Mouse (Mus musculus): ENCODE results near the gene Ptpn3.

DNA sequence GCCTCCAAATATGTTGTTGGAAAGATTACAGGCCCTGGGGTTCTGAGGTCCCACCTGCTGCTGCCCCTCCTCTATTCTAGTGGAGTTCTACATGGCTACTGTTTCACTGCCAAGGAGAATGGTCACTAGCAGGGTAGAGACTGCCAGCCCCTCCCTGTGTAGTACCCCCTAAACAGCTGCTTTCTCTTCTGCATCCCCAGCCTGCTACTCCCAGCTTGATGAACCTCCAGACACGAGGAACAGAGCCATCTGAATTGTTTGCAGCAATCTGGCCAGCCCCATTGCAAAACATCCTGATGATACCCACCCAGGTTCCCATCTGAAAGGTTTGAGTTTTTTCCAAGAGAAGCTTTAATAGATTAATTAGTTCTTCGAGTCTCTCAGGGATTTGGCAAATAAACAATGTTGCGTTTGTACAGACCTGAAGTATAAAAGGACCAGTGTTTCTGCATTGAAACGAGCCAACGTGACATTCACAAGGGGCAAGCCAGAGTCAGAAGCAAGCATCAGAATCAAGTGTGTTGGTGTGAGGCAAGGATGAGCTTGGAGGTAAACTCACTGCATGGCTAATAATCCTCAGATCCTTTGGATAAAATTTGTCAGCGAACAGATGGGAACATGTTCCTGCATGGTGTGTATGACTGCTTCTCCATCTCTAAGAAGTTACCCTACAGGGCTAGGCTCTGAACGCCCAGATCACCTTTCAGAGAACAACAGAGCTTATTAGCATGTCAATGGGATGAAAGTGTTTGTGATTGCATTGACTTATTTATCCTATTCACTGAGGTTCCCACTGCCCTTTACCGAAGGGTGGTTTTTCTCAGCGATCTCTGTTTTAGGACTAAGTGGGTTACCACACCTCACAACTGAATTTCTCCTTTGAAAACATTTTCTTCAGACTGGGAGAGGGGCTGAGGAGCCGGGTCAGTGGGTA, 138.6 kb downstream of the Ptpn3 start:
- TF ChIP-seq CTCF (conservative IDR thresholded peaks at IDR 0.05 in 1 of 2, IDR thresholded peaks at IDR 0.05 in 1 of 2; ENCODE audit: low read depth in 2 of 2, low read length in 2 of 2) (no peak), HCFC1 (IDR thresholded peaks at IDR 0.05; ENCODE audit: low read depth, low read length) (no peak), SMC3 (IDR thresholded peaks at IDR 0.05; ENCODE audit: low read depth, low read length) (no peak), EP300 (IDR thresholded peaks at IDR 0.05; ENCODE audit: low read length) (no peak), MAFK (IDR thresholded peaks at IDR 0.05; ENCODE audit: insufficient replicate concordance, low read length) (no peak), JUND (conservative IDR thresholded peaks at IDR 0.05; ENCODE audit: low read depth, low read length) (no peak), ZKSCAN1 (IDR thresholded peaks at IDR 0.05; ENCODE audit: borderline replicate concordance, low read depth, low read length) (no peak), ZMIZ1 (IDR thresholded peaks at IDR 0.05; ENCODE audit: low read depth, low read length) (no peak), ETS1 (conservative IDR thresholded peaks at IDR 0.05; ENCODE audit: low read depth, low read length) (no peak), POLR2A (IDR thresholded peaks at IDR 0.05; ENCODE audit: low read depth, low read length) (no peak), TBP (conservative IDR thresholded peaks at IDR 0.05; ENCODE audit: low read depth, low read length) (no peak), JUN (IDR thresholded peaks at IDR 0.05; ENCODE audit: insufficient read depth, low read depth, low read length) (no peak)
